Mouse (Mus musculus) thymus, adult 2 months (tissue): ENCODE measurements around the gene Mphosph9.

Experiments
- CTCF ChIP-seq: fragments of 200-500 bp; IDR thresholded peaks from 2 replicates; pipeline ENCODE4 v1.5.1; 2012; ENCODE audit warnings: mild to moderate bottlenecking, control low read depth, low read length, moderate library complexity, borderline replicate concordance; ENCODE audit not compliant: control insufficient read depth, poor library complexity, insufficient read depth; ENCODE audit errors: extremely low read depth
- POLR2A ChIP-seq: fragments of 200-500 bp; IDR thresholded peaks from 2 replicates; pipeline ENCODE4 v1.6.1; 2012; ENCODE audit warnings: mild to moderate bottlenecking, low read length, control low read depth, moderate library complexity; ENCODE audit not compliant: control insufficient read depth, poor library complexity, insufficient read depth; ENCODE audit errors: extremely low read depth

DNA sequence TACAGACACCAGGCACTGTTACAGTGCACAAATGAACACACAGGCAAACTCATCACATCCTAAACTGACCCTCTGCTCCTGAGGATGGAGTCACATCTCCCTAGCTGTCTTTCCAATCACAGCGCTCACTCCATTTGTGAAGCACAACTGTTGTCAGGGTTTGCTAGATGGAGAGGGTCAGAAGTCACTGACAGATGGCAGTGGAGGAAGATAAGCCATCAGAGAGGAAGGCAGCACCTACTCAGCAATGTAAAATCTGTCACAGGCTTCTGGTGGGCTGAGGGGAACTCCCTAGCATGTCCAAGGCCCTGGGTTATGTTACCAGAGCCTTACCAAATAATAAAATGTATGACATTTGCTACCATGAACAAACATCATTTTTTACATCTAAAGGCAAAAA lies 69.7 kb downstream of the Mphosph9 start:
- TF ChIP-seq POLR2A = no peak
- no peak for TF ChIP-seq CTCF
